Mouse (Mus musculus) megakaryocyte, embryonic 14.5 days (primary cell): ENCODE data around the gene Eps8l3. TPM values are rescaled to one million over a fixed set of nuclear protein-coding genes. Genes with fewer than 3 reads are reported as not detected.

Experiments
- H3K27me3 ChIP-seq: replicated peaks from 2 replicates; pipeline ENCODE3; 2012; ENCODE audit warnings: inconsistent platforms
- H3K36me3 ChIP-seq: replicated peaks from 2 replicates; pipeline ENCODE3; 2012; ENCODE audit warnings: low read length, inconsistent platforms, mixed read lengths
- H3K4me1 ChIP-seq: 2 replicates; pipeline ENCODE4 v1.6.1; 2012; ENCODE audit warnings: inconsistent platforms
- H3K4me3 ChIP-seq: replicated peaks from 2 replicates; pipeline ENCODE3; 2012; ENCODE audit warnings: moderate library complexity, mild to moderate bottlenecking, inconsistent platforms
- H3K9me3 ChIP-seq: 2 replicates; pipeline ENCODE4 v1.6.1; 2012; ENCODE audit warnings: inconsistent platforms
- FLI1 ChIP-seq: IDR thresholded peaks from 2 replicates; pipeline ENCODE4 v1.6.1; 2012; ENCODE audit warnings: low read length, inconsistent platforms, mixed read lengths
- GATA1 ChIP-seq: IDR thresholded peaks from 3 replicates; pipeline ENCODE4 v1.6.1; 2012; ENCODE audit warnings: mixed read lengths, low read length, inconsistent platforms, borderline replicate concordance
- polyA plus RNA-seq: library from polyadenylated mRNA; stranded (reverse); fragments of >175 nt; gene quantifications from 2 replicates; pipeline ENCODE4 v1.2.3, GENCODE M21; 2012; ENCODE audit warnings: low replicate concordance; ENCODE audit not compliant: insufficient read depth

Gene Eps8l3
- polyA plus RNA-seq, 1 experiment = not detected

DNA sequence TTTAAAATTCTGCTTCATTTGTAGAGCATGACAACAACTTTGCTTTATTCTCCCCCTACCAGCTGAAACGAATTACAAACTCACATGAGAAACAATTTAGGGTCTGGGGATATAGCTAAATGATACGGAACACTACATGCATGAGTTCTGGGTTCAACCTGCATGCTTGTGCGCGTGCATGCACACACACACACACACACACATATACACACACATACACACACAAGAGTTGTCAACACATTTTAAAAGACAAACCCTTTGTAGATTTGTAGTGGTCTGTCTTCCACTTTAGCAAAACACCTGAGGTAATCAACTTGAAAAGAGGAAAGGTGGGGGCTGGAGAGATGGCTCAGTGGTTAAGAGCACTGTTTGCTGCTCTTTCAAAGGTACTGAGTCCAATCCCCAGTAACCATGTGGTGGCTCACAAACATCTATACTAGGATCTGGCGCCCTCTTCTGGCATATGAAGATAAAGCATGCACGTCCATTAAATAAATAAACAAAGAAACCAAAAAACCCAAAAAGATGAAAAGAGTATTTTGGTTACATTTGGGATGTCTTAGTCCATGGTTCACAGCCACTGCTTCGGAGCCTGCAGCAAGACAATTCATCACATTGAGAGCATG lies 40.9 kb downstream of the Eps8l3 start:
- H3K27me3 ChIP-seq = peaks cover 29% of the 10 kb centered on the region
- no peaks in the 10 kb centered on the region; the same call in 1 of the 2 replicates for H3K9me3 ChIP-seq
- H3K4me1 ChIP-seq = no peaks in the 10 kb centered on the region
- H3K36me3 ChIP-seq = no peaks in the 10 kb centered on the region
- TF ChIP-seq GATA1 (no peak), FLI1 (no peak)
- H3K4me3 ChIP-seq = no peak overlapping the region

DNA sequence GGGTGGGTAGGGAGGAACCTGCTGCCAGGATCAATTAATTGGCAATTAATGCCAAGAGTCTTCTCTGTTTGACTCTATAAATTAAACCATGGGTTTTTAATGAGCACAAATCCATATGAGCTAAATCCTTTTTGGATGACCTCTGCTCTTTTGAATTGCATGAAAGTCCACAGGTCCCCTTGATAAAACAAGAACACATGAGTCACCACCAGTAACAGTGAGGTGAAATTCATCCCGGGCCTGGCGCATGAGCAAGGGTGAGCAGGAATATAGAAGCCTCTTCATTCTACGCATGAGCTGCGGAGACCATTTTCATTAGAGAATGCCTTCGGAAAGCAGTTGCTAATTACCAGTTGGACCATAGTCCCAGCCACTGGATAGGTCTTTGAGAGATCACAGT lies 43.3 kb downstream of the Eps8l3 start:
- Histone ChIP-seq H3K9me3 (no peaks in the 10 kb centered on the region), H3K4me3 (no peak overlapping the region), H3K36me3 (no peaks in the 10 kb centered on the region), H3K27me3 (peaks cover 28% of the 10 kb centered on the region), H3K4me1 (no peaks in the 10 kb centered on the region)
- TF ChIP-seq GATA1 = no peak
- TF ChIP-seq FLI1 = no peak

DNA sequence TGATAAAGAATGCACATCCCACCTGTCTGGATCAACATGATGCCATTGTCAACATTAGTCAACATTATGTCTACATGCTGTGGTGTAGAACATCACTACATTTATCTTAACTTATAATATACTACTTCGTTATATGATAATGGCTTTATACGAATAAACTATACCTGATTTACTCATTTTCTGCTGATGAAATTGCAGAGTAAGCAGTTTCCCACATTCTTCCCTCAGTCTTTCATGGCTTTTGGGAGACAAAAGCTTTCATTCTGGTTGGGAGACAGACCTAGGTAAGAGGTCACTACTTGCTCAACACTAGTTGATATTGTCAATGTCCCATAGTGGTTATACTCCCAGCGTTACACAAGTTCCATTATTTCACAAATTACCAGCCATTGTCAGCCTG lies 48.3 kb downstream of the Eps8l3 start:
- H3K4me1 ChIP-seq = no peaks in the 10 kb centered on the region
- no peaks in the 10 kb centered on the region for H3K9me3 ChIP-seq
- H3K27me3 ChIP-seq = peaks cover 51% of the 10 kb centered on the region
- no peak overlapping the region for H3K4me3 ChIP-seq
- no peak for TF ChIP-seq FLI1
- no peak for TF ChIP-seq GATA1
- H3K36me3 ChIP-seq = no peaks in the 10 kb centered on the region

DNA sequence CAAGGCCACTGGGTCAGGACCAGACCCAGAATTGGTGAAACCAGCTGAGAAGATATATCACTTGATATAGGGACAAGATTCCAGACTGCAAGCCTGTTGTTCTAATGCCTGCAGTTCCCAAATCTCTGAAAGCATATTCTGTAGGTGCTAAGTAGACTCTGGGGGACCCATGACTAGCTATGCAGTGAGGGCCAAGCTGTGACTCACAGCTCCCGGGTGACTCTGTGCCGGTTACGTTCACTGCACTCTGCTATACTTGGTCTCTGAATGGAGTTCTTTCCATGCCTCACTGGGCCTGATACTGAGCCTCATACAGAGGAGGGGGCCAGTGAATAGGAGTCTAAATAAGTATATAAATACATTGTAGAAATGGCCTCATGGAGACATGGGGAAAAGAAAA lies 50.8 kb downstream of the Eps8l3 start:
- peaks cover 55% of the 10 kb centered on the region for H3K27me3 ChIP-seq
- H3K4me1 ChIP-seq = peaks cover 8% of the 10 kb centered on the region
- H3K36me3 ChIP-seq = no peaks in the 10 kb centered on the region
- H3K9me3 ChIP-seq = no peaks in the 10 kb centered on the region
- H3K4me3 ChIP-seq = no peak overlapping the region
- TF ChIP-seq GATA1 = no peak
- TF ChIP-seq FLI1 = no peak

DNA sequence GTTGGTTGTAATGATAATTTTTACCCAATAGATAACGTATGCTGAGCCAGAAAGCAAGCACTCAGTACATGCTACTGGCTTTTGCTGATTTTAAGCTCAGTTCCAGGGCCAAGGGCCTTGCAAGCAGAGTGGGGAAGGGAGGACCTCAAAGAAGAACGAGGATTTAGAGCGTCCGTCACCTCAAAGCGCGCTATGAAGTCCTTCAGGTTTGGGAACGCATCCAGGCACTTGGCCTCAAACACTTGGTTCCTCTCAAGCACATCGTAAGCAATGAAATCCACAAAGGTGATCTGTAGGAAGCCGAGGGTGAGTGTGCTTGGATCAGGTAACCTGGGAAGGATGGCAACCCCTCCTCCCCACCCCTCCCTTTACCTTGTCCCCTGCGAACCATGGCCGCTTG lies 51.7 kb downstream of the Eps8l3 start:
- Histone ChIP-seq H3K4me3 (no peak overlapping the region), H3K27me3 (peaks cover 60% of the 10 kb centered on the region), H3K9me3 (no peaks in the 10 kb centered on the region), H3K4me1 (peaks cover 8% of the 10 kb centered on the region), H3K36me3 (no peaks in the 10 kb centered on the region)
- TF ChIP-seq FLI1 (no peak), GATA1 (no peak)

DNA sequence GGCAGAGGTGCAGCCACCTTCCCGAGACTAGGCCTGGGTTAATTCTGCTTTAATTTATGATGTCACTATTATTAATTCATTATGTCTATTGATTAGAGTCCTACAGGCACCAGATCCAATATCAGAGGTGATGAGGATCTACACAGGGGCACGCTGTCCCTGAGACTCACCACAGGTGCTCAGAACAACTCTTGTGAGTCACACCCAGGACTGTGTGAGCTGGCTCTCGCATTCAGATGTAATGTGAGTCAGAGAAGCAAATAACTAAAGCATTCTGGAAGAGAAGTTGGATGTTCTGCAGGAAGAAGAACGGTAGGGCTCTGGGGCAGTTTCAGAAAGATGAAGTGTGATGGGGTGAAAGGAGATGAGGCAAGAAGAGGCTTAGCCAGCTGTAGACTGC lies 52.2 kb downstream of the Eps8l3 start:
- Histone ChIP-seq H3K9me3 (no peaks in the 10 kb centered on the region), H3K36me3 (no peaks in the 10 kb centered on the region), H3K27me3 (peaks cover 65% of the 10 kb centered on the region), H3K4me1 (peaks cover 8% of the 10 kb centered on the region), H3K4me3 (no peak overlapping the region)
- TF ChIP-seq GATA1 = no peak
- no peak for TF ChIP-seq FLI1

DNA sequence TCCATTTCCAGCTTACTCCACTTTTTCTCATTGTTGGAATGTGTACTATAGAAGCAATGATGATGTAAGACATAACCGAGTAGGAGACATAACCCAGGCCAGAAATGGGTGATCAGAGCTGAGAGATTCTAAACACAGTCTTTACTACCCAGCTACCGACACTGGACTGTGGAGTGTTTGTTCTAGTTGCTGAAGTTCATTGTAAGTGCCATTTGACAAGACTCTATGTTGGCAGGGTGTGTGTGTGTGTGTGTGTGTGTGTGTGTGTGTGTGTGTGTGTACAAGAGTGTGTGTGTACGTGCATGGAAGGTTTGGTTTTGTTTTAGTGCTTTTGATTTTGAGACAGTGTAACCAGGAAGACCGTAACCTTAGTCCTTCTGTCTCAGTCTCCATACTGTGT lies 52.7 kb downstream of the Eps8l3 start:
- peaks cover 8% of the 10 kb centered on the region for H3K4me1 ChIP-seq
- peaks cover 65% of the 10 kb centered on the region for H3K27me3 ChIP-seq
- no peak for TF ChIP-seq FLI1
- no peak for TF ChIP-seq GATA1
- H3K36me3 ChIP-seq = no peaks in the 10 kb centered on the region
- H3K4me3 ChIP-seq = no peak overlapping the region
- no peaks in the 10 kb centered on the region for H3K9me3 ChIP-seq

DNA sequence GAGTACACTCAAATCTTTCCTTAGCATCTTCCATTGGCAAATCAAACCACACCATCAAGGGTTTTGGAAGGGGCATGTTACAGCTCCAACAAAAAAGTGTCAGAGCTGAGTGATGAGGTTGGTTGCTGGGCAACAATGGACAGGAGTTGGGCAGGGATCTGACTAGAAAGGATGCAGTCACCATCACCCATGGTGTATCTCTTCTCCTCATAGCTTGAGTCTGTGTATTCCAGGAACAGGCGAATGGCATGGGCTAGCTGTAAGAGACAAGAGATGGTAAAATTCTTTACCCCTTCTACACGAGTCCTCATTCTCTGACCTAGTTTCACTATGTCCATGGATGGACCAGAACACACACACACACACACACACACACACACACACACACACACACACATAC lies 54.1 kb downstream of the Eps8l3 start:
- TF ChIP-seq GATA1 = no peak
- no peak for TF ChIP-seq FLI1
- Histone ChIP-seq H3K4me3 (peak overlapping the region; percentile 86), H3K27me3 (peaks cover 69% of the 10 kb centered on the region)

DNA sequence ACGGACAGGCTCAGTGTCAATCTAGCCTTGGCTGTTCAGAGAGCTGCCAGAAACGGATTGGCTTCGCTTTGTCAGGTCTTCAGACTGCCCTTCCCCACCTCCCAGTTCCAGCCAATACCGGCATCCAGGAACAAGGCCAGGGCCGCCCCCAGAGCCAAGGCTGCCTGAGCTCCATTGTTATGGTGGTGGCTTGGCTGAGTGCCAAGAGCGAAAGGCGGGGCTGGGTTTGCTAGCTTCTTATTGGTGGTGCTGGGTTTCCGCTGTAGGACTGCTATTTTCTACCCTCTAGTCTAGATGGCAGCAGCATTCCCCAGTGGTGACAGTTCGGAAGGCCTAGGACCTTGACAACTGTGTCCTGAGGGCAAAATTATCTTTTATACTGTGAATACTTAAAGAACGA lies 54.6 kb downstream of the Eps8l3 start, which contains the start of gene Gstm7:
Gene Gstm7 (minus strand): TSS at position 148 of the 400 bp plus-strand sequence.
- H3K36me3 ChIP-seq = no peaks in the 10 kb centered on the region
- H3K9me3 ChIP-seq = no peaks in the 10 kb centered on the region
- TF ChIP-seq GATA1 (no peak), FLI1 (no peak)
- peaks cover 70% of the 10 kb centered on the region for H3K27me3 ChIP-seq
- H3K4me3 ChIP-seq = peak within 1 kb of the TSS; percentile 86
- H3K4me1 ChIP-seq = peaks cover 12% of the 10 kb centered on the region

More for the DNA sequence above, 54.1 kb downstream of the Eps8l3 start:
- Histone ChIP-seq H3K4me1 (peaks cover 11% of the 10 kb centered on the region), H3K9me3 (no peaks in the 10 kb centered on the region), H3K36me3 (no peaks in the 10 kb centered on the region)

DNA sequence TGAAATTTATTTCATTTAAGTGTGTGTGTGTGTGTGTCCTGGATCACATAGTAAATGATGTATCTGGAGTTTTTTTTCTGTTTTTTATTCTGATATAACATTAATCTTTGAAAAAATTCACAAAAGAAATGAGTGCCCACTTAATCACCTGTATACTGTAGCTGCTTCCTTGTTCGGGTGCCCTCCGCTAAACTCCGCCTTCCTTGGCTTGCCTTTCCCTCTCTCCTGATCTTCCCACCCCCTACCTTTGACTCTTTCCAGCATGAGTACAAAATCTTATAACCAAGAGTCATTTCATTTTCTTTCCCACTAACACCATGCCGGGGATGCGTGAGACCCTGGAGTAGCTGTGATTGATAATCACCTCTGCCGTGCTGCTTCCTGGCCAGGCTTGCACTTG lies 55.1 kb downstream of the Eps8l3 start:
- no peak for TF ChIP-seq FLI1
- no peak for TF ChIP-seq GATA1
- H3K9me3 ChIP-seq = no peaks in the 10 kb centered on the region
- H3K27me3 ChIP-seq = peaks cover 66% of the 10 kb centered on the region
- H3K4me1 ChIP-seq = peaks cover 12% of the 10 kb centered on the region
- H3K4me3 ChIP-seq = no peak overlapping the region
- no peaks in the 10 kb centered on the region for H3K36me3 ChIP-seq
